Mouse (Mus musculus) hematopoietic stem cell, adult 5-6 weeks (primary cell): ENCODE results near the gene Gm17124. TPM values are rescaled to one million over a fixed set of nuclear protein-coding genes. Genes with fewer than 3 reads are reported as not detected.
"Not testable (repeated sequence)": the region's sequence is repeated elsewhere in the genome, so short reads cannot be mapped to it uniquely, and the experiment has no call there.

Experiments
- ATAC-seq, 2 experiments: fragments of 125-278 bp in 1 of 2; replicated peaks in 1 of 2; 2 replicates each; pipeline ENCODE4 v1.8.0; 2016 to 2017; ENCODE audit warnings: inconsistent platforms in 2 of 2, mild to moderate bottlenecking in 2 of 2, moderate number of reproducible peaks in 2 of 2, low read depth in 1 of 2, moderate TSS enrichment in 1 of 2; ENCODE audit not compliant: low FRiP score in 2 of 2, poor library complexity in 2 of 2, severe bottlenecking in 2 of 2, insufficient read depth in 1 of 2, low TSS enrichment in 1 of 2
- total RNA-seq: library from RNA; stranded (forward); fragments of 172-1452, 232-1000 nt; gene quantifications from 2 replicates; pipeline ENCODE4 v1.2.3, GENCODE M21; 2017

Gm17124 gene
- total RNA-seq, result not detected in 2 replicates

DNA sequence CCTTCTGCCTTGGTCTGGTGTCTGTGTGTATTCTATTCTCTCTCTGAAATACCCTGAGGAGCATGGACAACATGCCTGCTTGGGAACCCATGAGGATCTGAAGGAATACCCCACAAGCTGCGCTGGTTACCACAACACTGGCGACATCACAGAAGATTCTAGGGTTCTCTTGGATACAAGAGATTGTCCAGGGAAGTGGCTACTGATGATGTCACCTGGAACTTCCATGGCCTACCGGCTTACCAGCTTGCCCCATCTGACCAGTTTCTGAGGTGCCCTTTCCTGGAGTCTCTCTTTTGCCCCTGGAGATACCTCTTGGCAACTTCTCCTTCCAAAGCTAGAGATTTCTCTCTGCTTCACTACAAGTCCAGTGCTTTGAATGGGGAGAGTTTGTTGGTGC is at the start of gene Gm17124:
Gm17124 (minus strand) TSS at position 101 of the 400 bp plus-strand sequence.
- not testable (repeated sequence) for ATAC-seq

DNA sequence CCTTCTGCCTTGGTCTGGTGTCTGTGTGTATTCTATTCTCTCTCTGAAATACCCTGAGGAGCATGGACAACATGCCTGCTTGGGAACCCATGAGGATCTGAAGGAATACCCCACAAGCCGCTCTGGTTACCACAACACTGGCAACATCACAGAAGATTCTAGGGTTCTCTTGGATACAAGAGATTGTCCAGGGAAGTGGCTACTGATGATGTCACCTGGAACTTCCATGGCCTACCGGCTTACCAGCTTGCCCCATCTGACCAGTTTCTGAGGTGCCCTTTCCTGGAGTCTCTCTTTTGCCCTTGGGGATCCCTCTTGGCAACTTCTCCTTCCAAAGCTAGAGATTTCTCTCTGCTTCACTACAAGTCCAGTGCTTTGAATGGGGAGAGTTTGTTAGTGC is 42.1 kb upstream of the Gm17124 start, which contains the start of gene Gm3633:
Gm3633 (minus strand) TSS at position 101 of the 400 bp plus-strand sequence.
- not testable (repeated sequence) for ATAC-seq

Other genes starting within 250 kb of the Gm17124 start
- gene Gm8005, start 160.2 kb downstream of the Gm17124 start, total RNA-seq, result not detected in 2 replicates
- not detected in 2 replicates for gene Gm8011, start 136.0 kb downstream of the Gm17124 start, total RNA-seq
- not detected in 2 replicates for gene Gm8020, start 97.5 kb downstream of the Gm17124 start, total RNA-seq
- not detected in 2 replicates for gene Gm8024, start 75.6 kb downstream of the Gm17124 start, total RNA-seq
- not detected in 2 replicates for gene Gm3633, start 42.0 kb upstream of the Gm17124 start, total RNA-seq
- gene Gm10378, start 56.1 kb upstream of the Gm17124 start, total RNA-seq, result not detected in 2 replicates
- not detected in 2 replicates for gene Gm3015, start 168.9 kb upstream of the Gm17124 start, total RNA-seq
- not detected in 2 replicates for gene Gm10377, start 198.1 kb upstream of the Gm17124 start, total RNA-seq